8 mouse cellular contexts compared by ENCODE assay signal in the genomic region with DNA sequence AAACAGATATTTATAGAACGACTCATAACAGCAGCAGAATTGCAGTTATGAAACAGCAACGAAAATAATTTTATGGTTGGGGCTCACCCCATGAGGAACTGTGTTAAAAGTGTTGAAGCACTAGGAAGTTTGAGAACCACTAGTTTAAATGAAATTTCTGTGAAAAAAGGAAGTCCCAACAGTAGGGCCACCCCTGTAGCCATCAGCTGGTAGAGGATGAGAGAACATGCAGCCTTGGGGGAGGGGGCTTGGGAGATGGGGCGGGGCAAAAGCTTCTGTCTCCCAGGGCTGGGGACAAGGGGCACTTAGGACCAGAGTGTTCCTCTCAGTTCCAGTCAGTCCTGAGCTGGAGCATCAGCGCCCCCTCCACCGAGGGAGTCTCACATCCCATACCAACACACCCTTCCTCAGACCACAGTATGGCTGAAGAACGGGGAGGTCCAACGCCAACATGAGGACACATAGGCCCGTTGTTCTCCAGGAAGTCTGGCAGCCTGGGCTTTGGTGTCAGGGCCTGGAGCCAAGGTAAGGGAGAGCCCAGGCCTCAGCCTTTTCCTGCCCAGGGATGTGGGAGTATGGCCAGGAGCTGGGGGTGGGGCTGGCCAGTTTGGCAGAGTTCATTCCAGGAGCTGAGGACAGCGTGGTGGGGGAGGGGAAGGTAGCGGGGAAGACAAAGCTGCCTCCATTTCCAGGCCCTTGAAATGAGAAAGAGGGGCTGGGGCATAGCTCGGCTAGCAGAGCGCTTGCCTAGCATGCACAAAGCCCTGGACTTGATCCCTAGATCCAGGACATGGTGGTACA. TPM values are rescaled to one million over a fixed set of nuclear protein-coding genes. Genes with fewer than 3 reads are reported as not detected.
DNase-seq lines count a peak whose midpoint lies in the region; ATAC-seq lines count a peak whose summit lies in the region.

No protein-coding gene starts in this region.

- peaks cover 15% of the 10 kb centered on the region for H3K4me1 ChIP-seq in hindbrain, embryonic 16.5 days (ENCODE audit: control insufficient read depth, insufficient read depth, low read depth, low read length)

- ATAC-seq in hindbrain, embryonic 16.5 days = peak; percentile 85

- no peak overlapping the region for H3K4me3 ChIP-seq in hindbrain, embryonic 16.5 days (ENCODE audit: low read length)
- H3K4me3 ChIP-seq in macrophage (ENCODE audit: inconsistent target) = peak overlapping the region; percentile 14; the same call in 1 of the 2 replicates

- H3K36me3 ChIP-seq in hindbrain, embryonic 16.5 days (ENCODE audit: control insufficient read depth, insufficient read depth, low read length) = no peaks in the 10 kb centered on the region
- peaks cover 13% of the 10 kb centered on the region for H3K36me3 ChIP-seq in macrophage (ENCODE audit: inconsistent target)

- H3K9me3 ChIP-seq in hindbrain, embryonic 16.5 days (ENCODE audit: control insufficient read depth, low read length) = no peaks in the 10 kb centered on the region

- peak overlapping the region; percentile 76 for H3K27ac ChIP-seq in hindbrain, embryonic 16.5 days (ENCODE audit: low read depth, low read length)
- peak overlapping the region; percentile 86 for H3K27ac ChIP-seq in macrophage

- H3K9ac ChIP-seq in hindbrain, embryonic 16.5 days (ENCODE audit: low read depth, low read length) = peak overlapping the region; percentile 41; the same call in 1 of the 2 replicates

- H3K79me2 ChIP-seq in macrophage (ENCODE audit: inconsistent target) = no peaks in the 10 kb centered on the region

- peak; percentile 54 to 73 for DNase-seq in adrenal gland, adult 18-20 months (ENCODE audit: low spot score in 2 of 2)
- DNase-seq in cerebellum, postnatal 10 days = peak; percentile 95 to 97
- DNase-seq in gastrocnemius, postnatal 14 days = peak; percentile 91
- DNase-seq in left cerebral cortex, postnatal 14 days (ENCODE audit: low spot score in 2 of 2) = peak; percentile 67 to 77
- peak; percentile 83 for DNase-seq in skeletal muscle tissue, adult 2 months (ENCODE audit: low read depth, low spot score)
- no peak for DNase-seq in thymus, postnatal 10 days (ENCODE audit: low spot score in 2 of 2)

- no peaks in the 10 kb centered on the region for H3K27me3 ChIP-seq in hindbrain, embryonic 16.5 days (replicated peaks; ENCODE audit: control insufficient read depth, insufficient read depth, low read length)

- intact Hi-C loops in gastrocnemius, postnatal 14 days (cut with DNase I; ENCODE audit: low total_unique reads) = loop anchor here (5.0 kb wide), 1 partner anchor 48 kb away; no protein-coding TSS in a partner anchor
- intact Hi-C loops in left cerebral cortex, postnatal 14 days (cut with DNase I) = loop anchor here (2.0 to 5.0 kb wide), 2 partner anchors 43 to 133 kb away; no protein-coding TSS in a partner anchor

- no peak overlapping the region; the same call in 1 of the 2 replicates for H3K4me2 ChIP-seq in hindbrain, embryonic 16.5 days (ENCODE audit: low read length)

- WGBS in hindbrain, embryonic 16.5 days = 35% methylated on average over 12 of the region's 12 CpGs
- 17% methylated on average over 12 of the region's 12 CpGs for WGBS in macrophage (ENCODE audit: missing documents)

RNA-seq across cellular contexts. Expression of a gene that starts 11.2 kb away (rescaled TPM):
- total RNA-seq in adrenal gland, adult 18-20 months (2021) = 1,000 to 10,000 TPM; 2,801 to 2,860 TPM
- 100 to 1,000 TPM; 735 to 778 TPM for total RNA-seq in gastrocnemius, postnatal 14 days (2021)
- 1,542 and 1,571 TPM in 2 replicates for polyA plus RNA-seq in hindbrain, embryonic 16.5 days (2015; fragmentation: Nextera tagmentation; extraction: Ambion mirVana)
- total RNA-seq in left cerebral cortex, postnatal 14 days (2021) = 1,000 to 10,000 TPM; 1,454 to 1,586 TPM
- 100 to 1,000 TPM in 24 of 26 experiments, 10 to 100 TPM in 2; 75.3 to 326 (median 157) TPM for total RNA-seq in macrophage (2018; cell fraction: chromatin; rRNA removed)
- 1,000 to 10,000 TPM in 1 of 26 experiments, 100 to 1,000 TPM in 25; 478 to 1,021 (median 622) TPM for total RNA-seq in macrophage (2018; cell fraction: cytosol; rRNA removed)
- total RNA-seq in macrophage (2018; cell fraction: nucleus; rRNA removed) = 100 to 1,000 TPM; 134 to 740 (median 322) TPM
- 519 to 1,022 TPM (median 909 TPM) in 3 replicates for polyA plus RNA-seq in macrophage (2018)

RNA-seq across cellular contexts. Expression of a gene that starts 15.1 kb away (rescaled TPM):
- total RNA-seq in adrenal gland, adult 18-20 months (2021) = 100 to 1,000 TPM; 121 to 161 TPM
- 10 to 100 TPM; 59.2 to 71.6 TPM for total RNA-seq in gastrocnemius, postnatal 14 days (2021)
- polyA plus RNA-seq in hindbrain, embryonic 16.5 days (2015; fragmentation: Nextera tagmentation; extraction: Ambion mirVana) = 55.7 and 56.5 TPM in 2 replicates
- 10 to 100 TPM; 21.0 to 24.4 TPM for total RNA-seq in left cerebral cortex, postnatal 14 days (2021)
- 100 to 1,000 TPM in 1 of 26 experiments, 10 to 100 TPM in 25; 14.6 to 121 (median 42.6) TPM for total RNA-seq in macrophage (2018; cell fraction: chromatin; rRNA removed)
- total RNA-seq in macrophage (2018; cell fraction: cytosol; rRNA removed) = 10 to 100 TPM; 33.8 to 79.3 (median 46.1) TPM
- total RNA-seq in macrophage (2018; cell fraction: nucleus; rRNA removed) = 100 to 1,000 TPM in 2 of 26 experiments, 10 to 100 TPM in 24; 34.5 to 101 (median 54.4) TPM
- 69.7 to 95.8 TPM (median 74.1 TPM) in 3 replicates for polyA plus RNA-seq in macrophage (2018)

RNA-seq across cellular contexts. Expression of a gene that starts 17.6 kb away (rescaled TPM):
- not detected for total RNA-seq in adrenal gland, adult 18-20 months (2021)
- total RNA-seq in gastrocnemius, postnatal 14 days (2021) = 1 to 10 TPM; 6.2 to 7.3 TPM
- polyA plus RNA-seq in hindbrain, embryonic 16.5 days (2015; fragmentation: Nextera tagmentation; extraction: Ambion mirVana) = 1.2 TPM in 1 of 2 replicates, not detected in the other
- not detected for total RNA-seq in left cerebral cortex, postnatal 14 days (2021)
- total RNA-seq in macrophage (2018; cell fraction: chromatin; rRNA removed) = not detected
- not detected for total RNA-seq in macrophage (2018; cell fraction: cytosol; rRNA removed)
- not detected for total RNA-seq in macrophage (2018; cell fraction: nucleus; rRNA removed)
- not detected in 3 replicates for polyA plus RNA-seq in macrophage (2018)

RNA-seq across cellular contexts. Expression of a gene that starts 20.6 kb away (rescaled TPM):
- 10 to 100 TPM; 28.1 to 44.2 TPM for total RNA-seq in adrenal gland, adult 18-20 months (2021)
- total RNA-seq in gastrocnemius, postnatal 14 days (2021) = 10 to 100 TPM; 25.6 to 28.6 TPM
- 96.2 and 101 TPM in 2 replicates for polyA plus RNA-seq in hindbrain, embryonic 16.5 days (2015; fragmentation: Nextera tagmentation; extraction: Ambion mirVana)
- 10 to 100 TPM; 41.6 to 46.1 TPM for total RNA-seq in left cerebral cortex, postnatal 14 days (2021)
- total RNA-seq in macrophage (2018; cell fraction: chromatin; rRNA removed) = 100 to 1,000 TPM in 12 of 26 experiments, 10 to 100 TPM in 14; 21.2 to 410 (median 74.1) TPM
- 10 to 100 TPM; 41.0 to 71.6 (median 56.5) TPM for total RNA-seq in macrophage (2018; cell fraction: cytosol; rRNA removed)
- total RNA-seq in macrophage (2018; cell fraction: nucleus; rRNA removed) = 100 to 1,000 TPM in 13 of 26 experiments, 10 to 100 TPM in 13; 49.8 to 383 (median 91.4) TPM
- polyA plus RNA-seq in macrophage (2018) = 41.2 to 72.8 TPM (median 58.2 TPM) in 3 replicates

RNA-seq across cellular contexts. Expression of a gene that starts 28.8 kb away (rescaled TPM):
- 1 to 10 TPM; 2.7 to 3.5 TPM for total RNA-seq in adrenal gland, adult 18-20 months (2021)
- total RNA-seq in gastrocnemius, postnatal 14 days (2021) = 1 to 10 TPM; 1.1 to 1.4 TPM
- 6.1 and 6.8 TPM in 2 replicates for polyA plus RNA-seq in hindbrain, embryonic 16.5 days (2015; fragmentation: Nextera tagmentation; extraction: Ambion mirVana)
- 1 to 10 TPM; 1.8 to 2.0 TPM for total RNA-seq in left cerebral cortex, postnatal 14 days (2021)
- total RNA-seq in macrophage (2018; cell fraction: chromatin; rRNA removed) = 100 to 1,000 TPM in 18 of 26 experiments, 10 to 100 TPM in 8; 11.3 to 677 (median 279) TPM
- total RNA-seq in macrophage (2018; cell fraction: cytosol; rRNA removed) = 100 to 1,000 TPM in 8 of 26 experiments, 10 to 100 TPM in 16, 1 to 10 TPM in 2; 7.9 to 269 (median 43.5) TPM
- total RNA-seq in macrophage (2018; cell fraction: nucleus; rRNA removed) = 100 to 1,000 TPM in 19 of 26 experiments, 10 to 100 TPM in 6, 1 to 10 TPM in 1; 9.8 to 645 (median 296) TPM
- polyA plus RNA-seq in macrophage (2018) = 5.5 to 11.3 TPM (median 9.9 TPM) in 3 replicates

Comparison
In these comparisons a context has a peak if more than half of its experiments do, and no peak if none do; other contexts are left out.
1. DNase-seq: peak in adrenal gland, adult 18-20 months (2 of 2), cerebellum, postnatal 10 days (2 of 2), gastrocnemius, postnatal 14 days (single experiment), left cerebral cortex, postnatal 14 days (2 of 2) and skeletal muscle tissue, adult 2 months (single experiment); none in thymus, postnatal 10 days (0 of 2).
2. RNA of a gene that starts 17.6 kb away (total RNA-seq): 6.2 to 7.3 TPM in gastrocnemius, postnatal 14 days; not detected in adrenal gland, adult 18-20 months and not detected in left cerebral cortex, postnatal 14 days; every median in the first group is over 4 times any median in the second.